Mouse (Mus musculus): Measurements from ENCODE around the gene Senp5. TPM values are rescaled to one million over a fixed set of nuclear protein-coding genes. Genes with fewer than 3 reads are reported as not detected.

The Senp5 gene
- 11.8 and 12.1 TPM in 2 replicates for polyA plus RNA-seq (2014; fragmentation: Nextera tagmentation; extraction: Ambion mirVana)

GRCm38 (mm10) chr16:32002509-32003477 is at the start of gene Senp5:
Gene Senp5, minus strand, starts transcription at chr16:32003287.
- Histone ChIP-seq H3K4me2 (ENCODE audit: low read length) (peak within 1 kb of the TSS; percentile 88), H3K27ac (replicated peaks; ENCODE audit: low read depth, low read length) (peak within 1 kb of the TSS; percentile 81), H3K36me3 (ENCODE audit: control insufficient read depth, insufficient read depth, low read length) (0 out of 2 replicates have a peak, but pooled peaks cover 3% of the 10 kb centered on the region), H3K27me3 (ENCODE audit: control insufficient read depth, insufficient read depth, low read length) (no peaks in the 10 kb centered on the region), H3K4me3 (replicated peaks; ENCODE audit: low read depth, low read length) (peak within 1 kb of the TSS; percentile 97), H3K9me3 (ENCODE audit: control insufficient read depth, low read length) (no peaks in the 10 kb centered on the region), H3K9ac (replicated peaks; ENCODE audit: low read length) (peak within 1 kb of the TSS; percentile 89), H3K4me1 (ENCODE audit: control insufficient read depth, insufficient read depth, low read length) (peaks cover 18% of the 10 kb centered on the region)
- peak; percentile 95 for DNase-seq
- ATAC-seq (ENCODE audit: low FRiP score, low TSS enrichment) = peak; percentile 94
- WGBS = under 1% methylated on average over 66 of the region's 66 CpGs

DNA sequence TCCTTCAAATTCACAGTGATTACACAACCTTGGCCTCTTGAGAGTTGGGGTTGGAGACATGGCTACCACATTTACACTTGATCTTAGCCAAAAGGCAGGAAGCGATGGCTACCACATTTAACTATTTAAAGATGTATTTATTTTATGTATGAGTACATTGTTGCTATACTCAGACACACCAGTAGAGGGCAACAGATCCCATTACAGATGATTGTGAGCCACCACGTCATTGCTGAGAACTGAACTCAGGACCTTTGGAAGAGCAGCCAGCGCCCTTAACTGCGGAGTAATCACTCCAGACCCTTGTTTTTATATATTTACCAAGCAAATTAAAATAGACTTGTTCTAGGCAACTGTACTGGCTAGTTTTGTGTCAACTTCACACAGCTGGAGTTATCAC is 39.3 kb upstream of the Senp5 start:
- no peak overlapping the region for H3K9ac ChIP-seq (replicated peaks; ENCODE audit: low read length)
- 91% methylated on average over 4 of the region's 4 CpGs for WGBS
- H3K27me3 ChIP-seq (ENCODE audit: control insufficient read depth, insufficient read depth, low read length) = no peaks in the 10 kb centered on the region
- no peaks in the 10 kb centered on the region for H3K9me3 ChIP-seq (ENCODE audit: control insufficient read depth, low read length)
- peaks cover 66% of the 10 kb centered on the region for H3K36me3 ChIP-seq (ENCODE audit: control insufficient read depth, insufficient read depth, low read length)
- DNase-seq = no peak
- no peak overlapping the region for H3K4me3 ChIP-seq (replicated peaks; ENCODE audit: low read depth, low read length)
- no peaks in the 10 kb centered on the region for H3K4me1 ChIP-seq (ENCODE audit: control insufficient read depth, insufficient read depth, low read length)
- ATAC-seq (ENCODE audit: low FRiP score, low TSS enrichment) = no peak
- no peak overlapping the region for H3K4me2 ChIP-seq (ENCODE audit: low read length)
- H3K27ac ChIP-seq (replicated peaks; ENCODE audit: low read depth, low read length) = no peak overlapping the region

GRCm38 (mm10) chr16:32019678-32020077 is 16.6 kb upstream of the Senp5 start:
- Histone ChIP-seq H3K27me3 (ENCODE audit: control insufficient read depth, insufficient read depth, low read length) (no peaks in the 10 kb centered on the region), H3K4me1 (ENCODE audit: control insufficient read depth, insufficient read depth, low read length) (no peaks in the 10 kb centered on the region), H3K27ac (replicated peaks; ENCODE audit: low read depth, low read length) (no peak overlapping the region), H3K36me3 (ENCODE audit: control insufficient read depth, insufficient read depth, low read length) (peaks cover 69% of the 10 kb centered on the region), H3K4me3 (replicated peaks; ENCODE audit: low read depth, low read length) (no peak overlapping the region), H3K4me2 (ENCODE audit: low read length) (no peak overlapping the region), H3K9me3 (ENCODE audit: control insufficient read depth, low read length) (no peaks in the 10 kb centered on the region), H3K9ac (replicated peaks; ENCODE audit: low read length) (no peak overlapping the region)
- ATAC-seq (ENCODE audit: low FRiP score, low TSS enrichment) (no peak), DNase-seq (no peak)
- 96% methylated on average over 9 of the region's 9 CpGs for WGBS

DNA sequence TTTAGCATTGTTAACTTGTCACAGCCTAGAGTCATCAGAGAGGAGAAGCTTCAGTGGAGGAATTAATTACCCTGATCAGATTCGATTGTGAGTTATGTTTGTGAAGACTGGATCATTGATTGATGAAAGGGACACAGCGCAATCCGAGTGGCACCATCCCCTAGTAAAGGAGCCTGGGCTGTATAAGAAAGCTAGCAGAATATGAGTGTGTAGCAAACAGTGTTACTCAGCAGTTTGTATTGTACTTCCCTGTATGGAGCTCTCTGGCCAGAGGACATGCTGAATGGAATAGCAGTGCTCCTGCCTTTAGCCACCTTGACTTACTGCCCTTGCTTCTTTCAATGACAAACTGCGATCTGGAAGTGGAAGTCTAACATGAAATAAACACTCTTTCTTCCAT is 7.2 kb upstream of the Senp5 start:
- H3K9ac ChIP-seq (replicated peaks; ENCODE audit: low read length) = no peak overlapping the region
- H3K4me2 ChIP-seq (ENCODE audit: low read length) = no peak overlapping the region
- no peaks in the 10 kb centered on the region for H3K4me1 ChIP-seq (ENCODE audit: control insufficient read depth, insufficient read depth, low read length)
- no peaks in the 10 kb centered on the region for H3K9me3 ChIP-seq (ENCODE audit: control insufficient read depth, low read length)
- 86% methylated on average over 4 of the region's 4 CpGs for WGBS
- H3K27me3 ChIP-seq (ENCODE audit: control insufficient read depth, insufficient read depth, low read length) = no peaks in the 10 kb centered on the region
- no peak overlapping the region for H3K27ac ChIP-seq (replicated peaks; ENCODE audit: low read depth, low read length)
- ATAC-seq (ENCODE audit: low FRiP score, low TSS enrichment) = no peak
- H3K36me3 ChIP-seq (ENCODE audit: control insufficient read depth, insufficient read depth, low read length) = peaks cover 6% of the 10 kb centered on the region; the same call in 1 of the 2 replicates
- no peak overlapping the region for H3K4me3 ChIP-seq (replicated peaks; ENCODE audit: low read depth, low read length)
- no peak for DNase-seq

DNA sequence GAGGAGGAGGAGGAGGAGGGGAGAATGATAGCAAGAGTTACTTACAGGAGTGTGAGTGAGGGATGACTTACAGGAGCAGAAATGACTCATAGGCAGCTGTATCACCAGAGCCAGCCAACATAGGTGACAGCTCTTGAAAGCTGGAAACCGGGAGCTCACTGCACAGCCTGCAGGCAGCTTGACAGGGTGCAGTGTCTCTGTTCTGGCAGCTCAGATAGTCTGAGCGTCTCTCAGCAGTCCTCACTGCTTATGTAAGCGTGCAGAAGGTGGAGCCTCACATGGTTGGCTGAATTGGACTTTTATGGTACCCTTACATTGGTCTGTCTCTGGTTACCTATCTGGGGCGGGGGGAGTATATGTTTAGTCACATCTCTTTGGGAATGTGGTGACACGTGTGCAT is 6.8 kb upstream of the Senp5 start:
- no peak for DNase-seq
- no peaks in the 10 kb centered on the region for H3K9me3 ChIP-seq (ENCODE audit: control insufficient read depth, low read length)
- no peak overlapping the region for H3K4me2 ChIP-seq (ENCODE audit: low read length)
- H3K27ac ChIP-seq (replicated peaks; ENCODE audit: low read depth, low read length) = no peak overlapping the region
- no peak for ATAC-seq (ENCODE audit: low FRiP score, low TSS enrichment)
- 53% methylated on average over 5 of the region's 5 CpGs for WGBS
- no peak overlapping the region for H3K9ac ChIP-seq (replicated peaks; ENCODE audit: low read length)
- H3K4me1 ChIP-seq (ENCODE audit: control insufficient read depth, insufficient read depth, low read length) = no peaks in the 10 kb centered on the region
- peaks cover 6% of the 10 kb centered on the region; the same call in 1 of the 2 replicates for H3K36me3 ChIP-seq (ENCODE audit: control insufficient read depth, insufficient read depth, low read length)
- no peak overlapping the region for H3K4me3 ChIP-seq (replicated peaks; ENCODE audit: low read depth, low read length)
- H3K27me3 ChIP-seq (ENCODE audit: control insufficient read depth, insufficient read depth, low read length) = no peaks in the 10 kb centered on the region

GRCm38 (mm10) chr16:32008529-32009293 is 5.6 kb upstream of the Senp5 start:
- Histone ChIP-seq H3K27ac (replicated peaks; ENCODE audit: low read depth, low read length) (no peak overlapping the region), H3K9me3 (ENCODE audit: control insufficient read depth, low read length) (no peaks in the 10 kb centered on the region), H3K36me3 (ENCODE audit: control insufficient read depth, insufficient read depth, low read length) (peaks cover 2% of the 10 kb centered on the region; the same call in 1 of the 2 replicates), H3K9ac (replicated peaks; ENCODE audit: low read length) (no peak overlapping the region), H3K4me3 (replicated peaks; ENCODE audit: low read depth, low read length) (no peak overlapping the region), H3K4me1 (ENCODE audit: control insufficient read depth, insufficient read depth, low read length) (peaks cover under 1% of the 10 kb centered on the region; the same call in 1 of the 2 replicates), H3K27me3 (ENCODE audit: control insufficient read depth, insufficient read depth, low read length) (no peaks in the 10 kb centered on the region), H3K4me2 (ENCODE audit: low read length) (no peak overlapping the region)
- no peak for ATAC-seq (ENCODE audit: low FRiP score, low TSS enrichment)
- 77% methylated on average over 10 of the region's 10 CpGs for WGBS
- DNase-seq = no peak

GRCm38 (mm10) chr16:32004731-32005130 is 1.6 kb upstream of the Senp5 start:
- ATAC-seq (ENCODE audit: low FRiP score, low TSS enrichment) (no peak), DNase-seq (no peak)
- no peak overlapping the region for H3K4me3 ChIP-seq (replicated peaks; ENCODE audit: low read depth, low read length)
- H3K27me3 ChIP-seq (ENCODE audit: control insufficient read depth, insufficient read depth, low read length) = no peaks in the 10 kb centered on the region
- H3K9ac ChIP-seq (replicated peaks; ENCODE audit: low read length) = no peak overlapping the region
- H3K36me3 ChIP-seq (ENCODE audit: control insufficient read depth, insufficient read depth, low read length) = no peaks in the 10 kb centered on the region
- WGBS = 96% methylated on average over 3 of the region's 3 CpGs
- H3K9me3 ChIP-seq (ENCODE audit: control insufficient read depth, low read length) = no peaks in the 10 kb centered on the region
- H3K27ac ChIP-seq (replicated peaks; ENCODE audit: low read depth, low read length) = no peak overlapping the region
- peaks cover 18% of the 10 kb centered on the region for H3K4me1 ChIP-seq (ENCODE audit: control insufficient read depth, insufficient read depth, low read length)
- H3K4me2 ChIP-seq (ENCODE audit: low read length) = no peak overlapping the region

DNA sequence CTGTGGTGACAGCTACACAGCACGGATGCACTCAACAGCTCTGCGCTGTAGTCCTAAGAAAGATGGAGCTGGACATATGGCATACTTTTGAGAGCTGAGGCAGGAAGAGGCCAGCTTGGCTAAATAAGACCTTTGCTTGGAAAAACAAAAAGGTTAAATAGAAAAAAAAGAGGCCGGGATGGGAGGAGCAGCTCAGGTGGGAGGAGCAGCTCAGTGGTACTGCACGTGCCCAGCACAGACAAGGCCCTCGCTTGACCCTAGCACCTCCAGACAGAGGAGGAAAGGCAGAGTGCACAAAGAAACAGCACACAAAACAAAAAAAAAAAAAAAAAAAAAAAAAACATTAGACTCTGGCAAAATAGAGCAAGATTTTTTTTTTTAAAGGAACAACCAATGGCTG is 6.7 kb downstream of the Senp5 start:
- Histone ChIP-seq H3K27ac (replicated peaks; ENCODE audit: low read depth, low read length) (no peak overlapping the region), H3K4me1 (ENCODE audit: control insufficient read depth, insufficient read depth, low read length) (peaks cover 3% of the 10 kb centered on the region; the same call in 1 of the 2 replicates), H3K9me3 (ENCODE audit: control insufficient read depth, low read length) (no peaks in the 10 kb centered on the region), H3K4me3 (replicated peaks; ENCODE audit: low read depth, low read length) (no peak overlapping the region), H3K9ac (replicated peaks; ENCODE audit: low read length) (no peak overlapping the region), H3K4me2 (ENCODE audit: low read length) (no peak overlapping the region), H3K36me3 (ENCODE audit: control insufficient read depth, insufficient read depth, low read length) (peaks cover 10% of the 10 kb centered on the region; the same call in 1 of the 2 replicates), H3K27me3 (ENCODE audit: control insufficient read depth, insufficient read depth, low read length) (no peaks in the 10 kb centered on the region)
- DNase-seq (no peak), ATAC-seq (ENCODE audit: low FRiP score, low TSS enrichment) (no peak)
- WGBS = 85% methylated on average over 5 of the region's 5 CpGs

Measured in midbrain, embryonic 14.5 days (tissue).